Mouse (Mus musculus): Measurements from ENCODE around the gene Ptprk.

GRCm38 (mm10) chr10:28618002-28618401, 543.4 kb downstream of the Ptprk start:
- no peak for TF ChIP-seq FLI1 (IDR thresholded peaks at IDR 0.05; ENCODE audit: low read length)
- TF ChIP-seq GATA1 (IDR thresholded peaks at IDR 0.05; ENCODE audit: borderline replicate concordance, low read length), result no peak

All from megakaryocyte, embryonic 14.5 days (primary cell).